Mouse (Mus musculus) mesoderm, embryonic 11.5 days (tissue): ENCODE measurements at regions not wholly inside any gene's neighbourhood (a gene's known extent, or its start where the extent isn't known, plus 50 kb on each side); places are given as distances from the start of the nearest gene placed in this dataset.

Experiments
- DNase-seq: peaks from one replicate; pipeline ENCODE4 v3.0.0-alpha.2; 2012; ENCODE audit warnings: low read depth, low spot score

- DNase-seq = peak; percentile 32
These were observed 52.0 kb upstream of the Snrk start for GRCm38 (mm10) chr9:122064937-122065673.

- DNase-seq = no peak
These were observed 59.1 kb upstream of the Pomgnt2 start for GRCm38 (mm10) chr9:122055820-122056550.

GRCm38 (mm10) chr9:122051716-122052115 is 54.8 kb upstream of the Pomgnt2 start:
- DNase-seq = no peak

GRCm38 (mm10) chr9:122051096-122051495 is 54.2 kb upstream of the Pomgnt2 start:
- DNase-seq = no peak

GRCm38 (mm10) chr9:122048999-122049398 is 52.1 kb upstream of the Pomgnt2 start:
- no peak for DNase-seq

GRCm38 (mm10) chr9:122047962-122048625 is 51.2 kb upstream of the Pomgnt2 start:
- DNase-seq = no peak
